Mouse (Mus musculus): ENCODE results near the gene Olfr593.
"Not testable (repeated sequence)": the region's sequence is repeated elsewhere in the genome, so short reads cannot be mapped to it uniquely, and the experiment has no call there.

The Olfr593 gene

GRCm38 (mm10) chr7:103211562-103211961, at the start of gene Olfr593:
Gene Olfr593, plus strand, starts transcription at chr7:103211862.
- no peak for DNase-seq (ENCODE audit: low spot score in 2 of 2)

DNA sequence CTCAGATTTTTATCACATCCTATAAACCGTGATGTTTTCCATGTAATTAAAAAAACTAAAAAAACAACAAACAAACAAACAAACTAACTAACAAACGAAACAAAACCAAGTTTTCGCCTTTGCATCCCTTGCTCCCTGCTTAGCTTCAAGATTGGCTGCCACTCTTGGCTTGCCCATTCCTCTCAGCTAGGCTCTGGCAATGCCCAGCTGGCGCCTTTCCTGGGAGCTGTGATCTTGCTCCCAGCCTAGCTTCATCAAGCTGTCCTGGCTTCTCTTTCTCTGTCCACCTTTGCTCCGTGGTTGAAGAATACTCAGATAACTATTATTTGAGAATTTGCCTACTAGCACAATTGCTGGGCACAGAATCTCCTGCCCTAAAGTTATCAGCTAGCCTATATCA, 42.0 kb upstream of the Olfr593 start:
- DNase-seq (ENCODE audit: low spot score in 2 of 2): no peak

DNA sequence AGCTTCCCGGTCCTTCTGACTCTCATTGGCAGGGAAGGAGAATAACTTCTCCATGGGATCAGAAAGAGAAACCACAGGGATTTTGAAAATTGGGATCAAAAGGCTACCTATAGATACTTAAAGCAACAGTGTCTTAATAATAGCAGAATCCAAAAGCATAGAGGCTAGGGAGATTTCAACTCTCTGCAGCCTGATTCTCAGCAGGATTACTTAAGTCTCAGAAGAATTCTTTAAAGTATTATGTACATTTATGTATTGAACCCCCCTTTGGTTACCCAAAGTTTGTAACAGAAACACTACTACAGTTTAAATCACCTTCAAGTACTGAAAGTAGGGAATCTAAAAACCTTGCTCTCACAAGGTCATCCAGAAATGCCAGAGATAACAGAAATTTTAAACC, 33.4 kb upstream of the Olfr593 start, which contains the start of gene Olfr591:
Olfr591 (minus strand) TSS at position 101 of the 400 bp plus-strand sequence.
- DNase-seq (ENCODE audit: low spot score in 2 of 2): no peak

- DNase-seq (ENCODE audit: low spot score in 2 of 2): not testable (repeated sequence)
Measured at GRCm38 (mm10) chr7:103184503-103184902, 27.2 kb upstream of the Olfr593 start, which contains the start of gene Olfr592. Gene Olfr592, plus strand, starts transcription at chr7:103184803.

- DNase-seq (ENCODE audit: low spot score in 2 of 2): not testable (repeated sequence)
Measured at GRCm38 (mm10) chr7:103212050-103212449, 388 bp downstream of the Olfr593 start.

- no peak for DNase-seq (ENCODE audit: low spot score in 2 of 2)
Measured at GRCm38 (mm10) chr7:103216696-103217095, 5.0 kb downstream of the Olfr593 start, which contains the start of gene Olfr594. Gene Olfr594, plus strand, starts transcription at chr7:103216996.

DNA sequence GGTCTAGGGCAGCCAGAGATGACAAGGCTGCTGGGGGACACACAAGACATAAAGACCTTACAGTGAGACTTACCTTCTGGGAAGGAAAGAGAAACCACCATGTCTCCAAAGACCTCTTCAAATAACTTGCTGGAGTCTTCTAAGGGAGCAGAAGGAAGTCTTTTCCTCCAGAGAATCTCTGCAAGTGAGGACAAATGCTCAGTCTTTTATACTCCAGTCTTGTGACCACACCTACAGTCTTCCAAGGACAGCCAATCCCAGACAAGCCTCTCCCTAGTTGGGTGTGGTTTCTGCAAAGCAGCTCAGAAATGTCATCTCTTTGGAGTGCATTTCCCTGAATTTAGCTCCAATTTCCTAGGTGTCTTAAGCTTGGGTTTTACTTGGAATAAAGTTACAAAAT, 40.7 kb downstream of the Olfr593 start, which contains the start of gene Usp17ld:
Usp17ld (minus strand) TSS at position 101 of the 400 bp plus-strand sequence.
- DNase-seq (ENCODE audit: low spot score in 2 of 2): not testable (repeated sequence)

All from spleen, postnatal 14 days (tissue).